Mouse (Mus musculus): Measurements from ENCODE around the gene Med20. TPM values are rescaled to one million over a fixed set of nuclear protein-coding genes. Genes with fewer than 3 reads are reported as not detected.
"Not testable (repeated sequence)": the region's sequence is repeated elsewhere in the genome, so short reads cannot be mapped to it uniquely, and the experiment has no call there.

Med20 gene
- polyA plus RNA-seq, 1 experiment from 2014 or later: 48.9 TPM

- Histone ChIP-seq H3K4me2 (peak within 1 kb of the TSS; percentile 96), H3K4me3 (peak within 1 kb of the TSS; percentile 79), H3K4me1 (peaks cover 22% of the 10 kb centered on the region), H3K9ac (peak within 1 kb of the TSS; percentile 58), H3K36me3 (peaks cover 14% of the 10 kb centered on the region; the same call in 1 of the 2 replicates), H3K27me3 (no peaks in the 10 kb centered on the region), H3K27ac (peak within 1 kb of the TSS; percentile 95), H3K9me3 (no peaks in the 10 kb centered on the region)
- 0% methylated on average over 3 of the region's 3 CpGs for WGBS
- no peak for ATAC-seq (ENCODE audit: insufficient number of reproducible peaks, low FRiP score, low TSS enrichment, low read depth)
Observed at GRCm38 (mm10) chr17:47630678-47631065, 19.3 kb downstream of the Med20 start, which contains the start of gene Usp49. Gene Usp49, plus strand, starts transcription at chr17:47630690.

GRCm38 (mm10) chr17:47632181-47632840 lies 20.9 kb downstream of the Med20 start:
- Histone ChIP-seq H3K27me3 (no peaks in the 10 kb centered on the region), H3K4me3 (no peak overlapping the region), H3K4me2 (no peak overlapping the region), H3K9me3 (no peaks in the 10 kb centered on the region), H3K27ac (no peak overlapping the region), H3K9ac (no peak overlapping the region), H3K4me1 (peaks cover 22% of the 10 kb centered on the region), H3K36me3 (peaks cover 9% of the 10 kb centered on the region; the same call in 1 of the 2 replicates)
- no peak for ATAC-seq (ENCODE audit: insufficient number of reproducible peaks, low FRiP score, low TSS enrichment, low read depth)
- 70% methylated on average over 4 of the region's 4 CpGs for WGBS

DNA sequence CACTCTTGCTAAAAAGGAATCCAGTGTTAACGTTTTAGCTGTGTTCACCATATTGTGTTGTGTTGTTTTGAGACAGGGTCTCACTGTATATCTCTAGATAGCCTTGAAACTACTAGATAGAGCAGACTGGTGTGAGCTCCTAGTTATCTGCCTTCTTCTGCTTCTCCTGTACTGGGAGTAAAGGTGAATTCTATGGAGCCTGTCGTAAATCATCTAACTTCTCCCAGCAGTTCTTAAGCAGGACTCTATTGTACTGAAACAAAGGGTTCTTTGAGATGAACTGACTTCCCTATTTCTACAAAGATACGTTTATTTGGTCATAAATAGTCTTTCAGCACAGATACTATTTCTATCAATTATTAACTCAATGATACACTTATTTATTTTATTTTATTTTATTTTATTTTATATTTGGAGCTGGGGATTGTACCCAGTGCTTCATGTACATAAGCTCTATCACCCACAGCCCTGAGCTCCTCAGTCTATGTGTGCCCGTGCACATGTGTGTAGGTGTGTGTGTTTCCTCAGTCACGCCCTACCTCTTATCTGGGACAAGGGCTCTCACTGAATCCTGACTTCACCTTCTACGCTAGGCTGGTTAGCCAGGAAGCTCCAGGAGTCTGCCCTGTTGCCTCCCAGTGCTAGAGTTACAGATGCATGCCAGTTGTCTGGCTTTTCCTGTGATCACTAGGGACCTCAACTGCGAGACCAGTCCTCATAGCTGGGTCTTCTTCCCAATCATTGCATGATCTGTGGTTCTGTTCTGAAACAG lies 22.8 kb downstream of the Med20 start:
- peaks cover 9% of the 10 kb centered on the region; the same call in 1 of the 2 replicates for H3K36me3 ChIP-seq
- no peaks in the 10 kb centered on the region for H3K9me3 ChIP-seq
- no peak overlapping the region for H3K27ac ChIP-seq
- ATAC-seq (ENCODE audit: insufficient number of reproducible peaks, low FRiP score, low TSS enrichment, low read depth): no peak
- H3K4me2 ChIP-seq: no peak overlapping the region
- no peak overlapping the region for H3K9ac ChIP-seq
- H3K4me3 ChIP-seq: no peak overlapping the region
- H3K4me1 ChIP-seq: peaks cover 15% of the 10 kb centered on the region
- no peaks in the 10 kb centered on the region for H3K27me3 ChIP-seq
- WGBS: 82% methylated on average over 7 of the region's 7 CpGs

DNA sequence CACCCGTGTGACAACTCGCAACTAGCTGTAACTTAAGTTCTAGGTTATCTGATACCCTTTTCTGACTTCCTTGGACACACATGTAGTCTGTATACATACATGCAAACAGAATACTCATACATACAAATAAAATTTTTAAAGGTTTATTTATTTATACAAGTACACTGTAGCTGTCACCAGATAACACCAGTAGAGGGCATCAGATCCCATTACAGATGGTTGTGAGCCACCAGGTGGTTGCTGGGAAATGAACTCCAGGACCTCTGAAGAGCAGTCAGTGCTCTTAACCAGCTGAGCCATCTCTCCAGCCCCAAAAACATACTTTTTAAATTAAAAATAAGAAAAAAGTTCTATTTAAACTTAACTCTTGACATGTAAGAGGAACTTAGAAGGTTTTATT lies 31.6 kb downstream of the Med20 start:
- Histone ChIP-seq H3K4me1 (no peaks in the 10 kb centered on the region), H3K27ac (no peak overlapping the region), H3K36me3 (no peaks in the 10 kb centered on the region), H3K27me3 (no peaks in the 10 kb centered on the region), H3K9ac (no peak overlapping the region), H3K9me3 (no peaks in the 10 kb centered on the region), H3K4me3 (no peak overlapping the region), H3K4me2 (no peak overlapping the region)
- ATAC-seq (ENCODE audit: insufficient number of reproducible peaks, low FRiP score, low TSS enrichment, low read depth): no peak
- 77% methylated on average over 2 of the region's 2 CpGs for WGBS

DNA sequence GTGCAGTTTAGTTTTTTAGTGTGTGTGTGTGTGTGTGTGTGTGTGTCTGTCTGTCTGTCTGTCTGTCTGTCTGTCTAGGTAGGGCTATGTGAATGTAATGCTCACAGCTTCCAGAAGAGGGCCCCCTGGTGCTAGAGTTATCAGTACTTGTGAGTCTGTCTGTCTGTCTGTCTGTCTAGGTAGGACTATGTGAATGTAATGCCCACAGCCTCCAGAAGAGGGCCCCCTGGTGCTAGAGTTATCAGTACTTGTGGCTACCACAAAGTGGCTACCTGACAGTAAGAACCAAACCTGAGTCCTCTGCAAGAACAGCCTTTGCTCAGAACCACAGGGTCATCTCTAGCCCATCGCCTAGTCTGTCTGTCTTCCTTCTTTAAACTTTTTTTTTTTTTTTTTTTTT lies 35.3 kb downstream of the Med20 start:
- WGBS: 93% methylated on average over 1 of the region's 1 CpGs
- 0 out of 2 replicates have a peak, but pooled peaks cover 4% of the 10 kb centered on the region for H3K36me3 ChIP-seq
- no peak for ATAC-seq (ENCODE audit: insufficient number of reproducible peaks, low FRiP score, low TSS enrichment, low read depth)
- H3K4me1 ChIP-seq: no peaks in the 10 kb centered on the region
- H3K4me3 ChIP-seq: no peak overlapping the region
- no peak overlapping the region for H3K9ac ChIP-seq
- no peaks in the 10 kb centered on the region for H3K9me3 ChIP-seq
- H3K27ac ChIP-seq: no peak overlapping the region
- no peaks in the 10 kb centered on the region for H3K27me3 ChIP-seq
- H3K4me2 ChIP-seq: no peak overlapping the region

DNA sequence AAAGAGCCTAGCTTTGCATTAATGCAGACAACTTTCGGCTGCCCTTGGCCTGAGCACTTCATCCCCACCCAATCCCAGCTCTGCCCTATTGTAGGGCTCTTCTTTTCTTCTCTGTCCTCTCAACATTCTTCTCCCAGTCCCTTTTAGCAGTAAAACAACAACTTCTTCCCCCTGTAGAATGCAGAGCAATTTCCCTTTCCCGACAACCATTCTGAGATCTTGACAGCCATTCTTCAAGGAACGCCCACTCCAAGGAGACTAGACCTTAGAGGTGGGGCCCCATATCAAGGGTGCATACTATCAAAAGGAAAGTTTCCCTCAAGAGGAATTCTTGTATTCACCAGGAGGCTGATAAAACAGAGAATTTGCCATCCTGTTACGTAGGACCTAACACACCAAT lies 37.6 kb downstream of the Med20 start:
- H3K27ac ChIP-seq: no peak overlapping the region
- no peaks in the 10 kb centered on the region for H3K4me1 ChIP-seq
- no peak for ATAC-seq (ENCODE audit: insufficient number of reproducible peaks, low FRiP score, low TSS enrichment, low read depth)
- no peaks in the 10 kb centered on the region for H3K27me3 ChIP-seq
- WGBS: 69% methylated on average over 4 of the region's 4 CpGs
- H3K9me3 ChIP-seq: no peaks in the 10 kb centered on the region
- no peak overlapping the region for H3K9ac ChIP-seq
- no peak overlapping the region for H3K4me3 ChIP-seq
- H3K4me2 ChIP-seq: no peak overlapping the region
- 0 out of 2 replicates have a peak, but pooled peaks cover 4% of the 10 kb centered on the region for H3K36me3 ChIP-seq

GRCm38 (mm10) chr17:47651953-47652352 lies 40.6 kb downstream of the Med20 start:
- H3K27ac ChIP-seq: no peak overlapping the region
- H3K9me3 ChIP-seq: no peaks in the 10 kb centered on the region
- WGBS: 80% methylated on average over 2 of the region's 2 CpGs
- no peak overlapping the region for H3K4me3 ChIP-seq
- no peaks in the 10 kb centered on the region for H3K27me3 ChIP-seq
- H3K36me3 ChIP-seq: 0 out of 2 replicates have a peak, but pooled peaks cover 4% of the 10 kb centered on the region
- ATAC-seq (ENCODE audit: insufficient number of reproducible peaks, low FRiP score, low TSS enrichment, low read depth): no peak
- H3K4me1 ChIP-seq: no peaks in the 10 kb centered on the region
- no peak overlapping the region for H3K9ac ChIP-seq
- H3K4me2 ChIP-seq: no peak overlapping the region

- not testable (repeated sequence) for H3K4me3 ChIP-seq; H3K4me1 ChIP-seq; H3K27me3 ChIP-seq; H3K9me3 ChIP-seq; H3K27ac ChIP-seq; H3K36me3 ChIP-seq; ATAC-seq (ENCODE audit: insufficient number of reproducible peaks, low FRiP score, low TSS enrichment, low read depth); H3K9ac ChIP-seq; H3K4me2 ChIP-seq
- WGBS: 93% methylated on average over 8 of the region's 8 CpGs
Observed at GRCm38 (mm10) chr17:47654346-47654745, 43.0 kb downstream of the Med20 start.

GRCm38 (mm10) chr17:47655697-47656096 lies 44.3 kb downstream of the Med20 start:
- Histone ChIP-seq H3K9me3 (no peaks in the 10 kb centered on the region), H3K27me3 (no peaks in the 10 kb centered on the region), H3K4me3 (no peak overlapping the region), H3K4me2 (no peak overlapping the region), H3K27ac (no peak overlapping the region), H3K36me3 (no peaks in the 10 kb centered on the region), H3K9ac (no peak overlapping the region), H3K4me1 (no peaks in the 10 kb centered on the region)
- 80% methylated on average over 5 of the region's 5 CpGs for WGBS
- no peak for ATAC-seq (ENCODE audit: insufficient number of reproducible peaks, low FRiP score, low TSS enrichment, low read depth)

DNA sequence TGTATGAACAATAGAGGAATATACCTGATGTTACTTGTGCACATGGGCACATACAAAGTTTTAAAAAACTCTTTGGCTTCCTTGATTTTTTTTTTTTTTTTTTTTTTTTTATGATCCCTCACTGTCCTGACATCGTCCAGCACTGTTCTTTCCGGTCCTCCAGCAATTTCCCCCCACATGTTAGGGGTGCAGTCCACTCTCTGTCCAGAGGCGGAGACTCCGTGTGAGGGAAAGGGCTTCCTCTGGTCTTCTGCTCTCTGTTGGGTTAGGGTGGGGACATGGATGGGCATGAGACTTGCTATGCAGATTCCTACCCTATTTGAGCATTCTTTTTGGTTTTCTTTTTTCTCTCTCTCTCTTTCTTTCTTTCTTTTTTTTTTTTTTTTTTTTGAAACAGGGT lies 46.5 kb downstream of the Med20 start:
- 81% methylated on average over 4 of the region's 4 CpGs for WGBS

GRCm38 (mm10) chr17:47658741-47659243 lies 47.4 kb downstream of the Med20 start:
- Histone ChIP-seq H3K9ac (no peak overlapping the region), H3K4me3 (no peak overlapping the region), H3K27ac (no peak overlapping the region), H3K4me1 (no peaks in the 10 kb centered on the region), H3K36me3 (no peaks in the 10 kb centered on the region), H3K27me3 (no peaks in the 10 kb centered on the region), H3K9me3 (no peaks in the 10 kb centered on the region), H3K4me2 (no peak overlapping the region)
- WGBS: 86% methylated on average over 3 of the region's 3 CpGs
- no peak for ATAC-seq (ENCODE audit: insufficient number of reproducible peaks, low FRiP score, low TSS enrichment, low read depth)

More for the DNA sequence above, 46.5 kb downstream of the Med20 start:
- no peak for ATAC-seq (ENCODE audit: insufficient number of reproducible peaks, low FRiP score, low TSS enrichment, low read depth)
- Histone ChIP-seq H3K27me3 (no peaks in the 10 kb centered on the region), H3K9ac (no peak overlapping the region), H3K36me3 (no peaks in the 10 kb centered on the region), H3K27ac (no peak overlapping the region), H3K4me1 (no peaks in the 10 kb centered on the region), H3K9me3 (no peaks in the 10 kb centered on the region), H3K4me3 (no peak overlapping the region), H3K4me2 (no peak overlapping the region)

DNA sequence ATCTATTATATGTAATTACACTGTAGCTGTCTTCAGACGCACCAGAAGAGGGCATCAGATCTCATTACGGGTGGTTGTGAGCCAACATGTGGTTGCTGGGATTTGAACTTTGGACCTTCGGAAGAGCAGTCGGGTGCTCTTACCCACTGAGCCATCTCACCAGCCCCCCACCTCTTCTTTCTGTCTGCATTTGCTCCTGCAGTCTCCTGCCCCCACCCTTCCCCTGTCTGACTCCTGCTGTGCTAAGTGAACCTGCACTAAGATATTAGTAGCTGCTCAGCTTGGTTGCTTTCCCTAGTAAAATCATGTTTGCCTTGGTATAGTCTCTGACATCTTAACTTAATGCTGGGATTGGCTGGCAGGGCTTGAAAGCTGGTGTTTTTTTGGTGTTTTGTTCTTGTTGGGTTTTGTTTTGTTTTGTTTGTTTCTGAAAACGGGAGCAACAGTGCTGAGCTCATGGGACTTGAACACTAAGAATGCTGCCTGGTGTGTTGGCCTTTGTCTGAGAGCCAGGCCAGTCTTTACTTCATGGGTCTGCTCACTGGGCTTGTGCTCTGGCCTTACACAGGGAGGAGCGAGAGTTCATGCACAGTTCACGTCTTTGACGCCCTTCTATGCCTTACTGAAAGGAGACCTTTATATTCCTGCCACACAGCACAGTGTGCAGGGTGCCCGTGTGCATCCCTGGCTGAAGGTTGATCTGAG lies 51.8 kb downstream of the Med20 start:
- no peaks in the 10 kb centered on the region for H3K4me1 ChIP-seq
- H3K27ac ChIP-seq: no peak overlapping the region
- no peak overlapping the region for H3K4me2 ChIP-seq
- H3K27me3 ChIP-seq: no peaks in the 10 kb centered on the region
- H3K9me3 ChIP-seq: no peaks in the 10 kb centered on the region
- H3K4me3 ChIP-seq: no peak overlapping the region
- no peak overlapping the region for H3K9ac ChIP-seq
- H3K36me3 ChIP-seq: no peaks in the 10 kb centered on the region
- 70% methylated on average over 9 of the region's 9 CpGs for WGBS
- ATAC-seq (ENCODE audit: insufficient number of reproducible peaks, low FRiP score, low TSS enrichment, low read depth): no peak
